Comparison of ENCODE assay signal across 16 mouse cellular contexts in genomic region chr12:30909881-30910280, GRCm38 (mm10). TPM values are rescaled to one million over a fixed set of nuclear protein-coding genes. Genes with fewer than 3 reads are reported as not detected.
DNase-seq lines count a peak whose midpoint lies in the region; ATAC-seq lines count a peak whose summit lies in the region.
"Had no signal": no experiment of that assay in that cellular context is flagged by ENCODE, and none has a peak within 500 bp of the region (broad histone marks: within the 10 kb centered on the region; RNA-seq: fewer than 3 reads in every experiment).

No protein-coding gene starts in this region.

- H3K27me3 ChIP-seq in forebrain, embryonic 10.5 days (ENCODE audit: poor library complexity, severe bottlenecking): no peaks in the 10 kb centered on the region
- no peaks in the 10 kb centered on the region for H3K27me3 ChIP-seq in forebrain, embryonic 15.5 days
- H3K27me3 ChIP-seq in midbrain, embryonic 12.5 days: no peaks in the 10 kb centered on the region
- H3K27me3 ChIP-seq in midbrain, embryonic 11.5 days (ENCODE audit: control insufficient read depth, insufficient read depth, low read length): no peaks in the 10 kb centered on the region
- H3K27me3 ChIP-seq in intestine, embryonic 15.5 days (replicated peaks): no peaks in the 10 kb centered on the region
- H3K27me3 ChIP-seq in neural tube, embryonic 14.5 days (ENCODE audit: control insufficient read depth, insufficient read depth, low read length): no peaks in the 10 kb centered on the region
- H3K27me3 ChIP-seq: embryonic facial prominence, embryonic 15.5 days had no signal

- H3K4me1 ChIP-seq in forebrain, embryonic 10.5 days: peaks cover 21% of the 10 kb centered on the region
- H3K4me1 ChIP-seq in forebrain, embryonic 15.5 days: peaks cover 21% of the 10 kb centered on the region
- H3K4me1 ChIP-seq in midbrain, embryonic 12.5 days: peaks cover 7% of the 10 kb centered on the region
- H3K4me1 ChIP-seq in midbrain, embryonic 11.5 days (ENCODE audit: control insufficient read depth, insufficient read depth, low read length): peaks cover 6% of the 10 kb centered on the region; the same call in 1 of the 2 replicates
- H3K4me1 ChIP-seq in intestine, embryonic 15.5 days (replicated peaks): peaks cover 7% of the 10 kb centered on the region; the same call in 1 of the 2 replicates
- H3K4me1 ChIP-seq in neural tube, embryonic 14.5 days (ENCODE audit: control insufficient read depth, insufficient read depth, low read length): peaks cover 13% of the 10 kb centered on the region

- peak overlapping the region; percentile 76; the same call in 1 of the 2 replicates for H3K4me3 ChIP-seq in forebrain, embryonic 10.5 days
- no peak overlapping the region for H3K4me3 ChIP-seq in forebrain, embryonic 15.5 days
- no peak overlapping the region for H3K4me3 ChIP-seq in midbrain, embryonic 12.5 days
- no peak overlapping the region for H3K4me3 ChIP-seq in midbrain, embryonic 11.5 days (ENCODE audit: low read depth, low read length)
- no peak overlapping the region for H3K4me3 ChIP-seq in intestine, embryonic 15.5 days (replicated peaks)
- H3K4me3 ChIP-seq in neural tube, embryonic 14.5 days (ENCODE audit: low read depth, low read length): no peak overlapping the region

- H3K27ac ChIP-seq in forebrain, embryonic 10.5 days: no peak overlapping the region
- H3K27ac ChIP-seq in forebrain, embryonic 15.5 days (replicated peaks): no peak overlapping the region
- no peak overlapping the region for H3K27ac ChIP-seq in midbrain, embryonic 12.5 days (replicated peaks)
- H3K27ac ChIP-seq in midbrain, embryonic 11.5 days (ENCODE audit: low read depth, low read length): no peak overlapping the region
- no peak overlapping the region for H3K27ac ChIP-seq in intestine, embryonic 15.5 days
- H3K27ac ChIP-seq in neural tube, embryonic 14.5 days (ENCODE audit: low read depth, low read length): no peak overlapping the region
- H3K27ac ChIP-seq: embryonic facial prominence, embryonic 15.5 days; left cerebral cortex, adult 2 months had no signal

- DNase-seq in forebrain, embryonic 10.5 days (ENCODE audit: extremely low spot score, low spot score): no peak
- no peak for DNase-seq in midbrain, embryonic 11.5 days (ENCODE audit: low spot score, missing footprints)
- no peak for DNase-seq in urinary bladder, adult 2 months (ENCODE audit: low spot score)
- DNase-seq in adrenal gland, adult 8-10 months: no peak
- DNase-seq: cerebellum, adult 18-20 months; kidney, postnatal 25 days; lung, postnatal 14 days; right cerebral cortex, postnatal 25 days had no signal

- peaks cover 6% of the 10 kb centered on the region for H3K36me3 ChIP-seq in forebrain, embryonic 10.5 days (replicated peaks)
- no peaks in the 10 kb centered on the region for H3K36me3 ChIP-seq in forebrain, embryonic 15.5 days
- 0 out of 2 replicates have a peak, but pooled peaks cover 3% of the 10 kb centered on the region for H3K36me3 ChIP-seq in midbrain, embryonic 12.5 days
- no peaks in the 10 kb centered on the region for H3K36me3 ChIP-seq in midbrain, embryonic 11.5 days (ENCODE audit: control insufficient read depth, insufficient read depth, low read length)
- H3K36me3 ChIP-seq in intestine, embryonic 15.5 days: no peaks in the 10 kb centered on the region; the same call in 1 of the 2 replicates
- H3K36me3 ChIP-seq in neural tube, embryonic 14.5 days (ENCODE audit: control insufficient read depth, insufficient read depth, low read length): no peaks in the 10 kb centered on the region
- H3K36me3 ChIP-seq: embryonic facial prominence, embryonic 15.5 days had no signal

- WGBS in forebrain, embryonic 10.5 days: 85% methylated on average over 2 of the region's 2 CpGs
- WGBS in forebrain, embryonic 15.5 days: 87% methylated on average over 2 of the region's 2 CpGs
- WGBS in midbrain, embryonic 12.5 days: 89% methylated on average over 2 of the region's 2 CpGs
- 82% methylated on average over 2 of the region's 2 CpGs for WGBS in midbrain, embryonic 11.5 days
- WGBS in intestine, embryonic 15.5 days: 74% methylated on average over 2 of the region's 2 CpGs
- WGBS in neural tube, embryonic 14.5 days: 87% methylated on average over 2 of the region's 2 CpGs

- H3K9me3 ChIP-seq in forebrain, embryonic 10.5 days: no peaks in the 10 kb centered on the region
- no peaks in the 10 kb centered on the region for H3K9me3 ChIP-seq in forebrain, embryonic 15.5 days
- H3K9me3 ChIP-seq in midbrain, embryonic 12.5 days: no peaks in the 10 kb centered on the region
- H3K9me3 ChIP-seq in midbrain, embryonic 11.5 days (ENCODE audit: control insufficient read depth, low read length): no peaks in the 10 kb centered on the region
- no peaks in the 10 kb centered on the region for H3K9me3 ChIP-seq in intestine, embryonic 15.5 days
- H3K9me3 ChIP-seq in neural tube, embryonic 14.5 days (ENCODE audit: control insufficient read depth, low read length): no peaks in the 10 kb centered on the region
- H3K9me3 ChIP-seq: embryonic facial prominence, embryonic 15.5 days had no signal

- no peak for ATAC-seq in forebrain, embryonic 15.5 days (replicated peaks)
- ATAC-seq in midbrain, embryonic 12.5 days (ENCODE audit: low FRiP score, low read depth): no peak
- ATAC-seq in midbrain, embryonic 11.5 days (ENCODE audit: low FRiP score): no peak
- no peak for ATAC-seq in intestine, embryonic 15.5 days
- no peak for ATAC-seq in neural tube, embryonic 14.5 days (ENCODE audit: low read depth)

- no peak overlapping the region for H3K4me2 ChIP-seq in forebrain, embryonic 15.5 days (replicated peaks)
- peak overlapping the region; percentile 92 for H3K4me2 ChIP-seq in midbrain, embryonic 12.5 days (replicated peaks)
- no peak overlapping the region; the same call in 1 of the 2 replicates for H3K4me2 ChIP-seq in midbrain, embryonic 11.5 days
- H3K4me2 ChIP-seq in intestine, embryonic 15.5 days (replicated peaks): peak overlapping the region; percentile 77
- 0 out of 2 replicates have a peak overlapping the region, but pooled peaks have one; percentile 94 for H3K4me2 ChIP-seq in neural tube, embryonic 14.5 days (ENCODE audit: low read depth, low read length)

- H3K9ac ChIP-seq in forebrain, embryonic 15.5 days (replicated peaks): no peak overlapping the region
- no peak overlapping the region for H3K9ac ChIP-seq in midbrain, embryonic 12.5 days (replicated peaks)
- H3K9ac ChIP-seq in midbrain, embryonic 11.5 days (ENCODE audit: low read length): no peak overlapping the region
- no peak overlapping the region for H3K9ac ChIP-seq in intestine, embryonic 15.5 days
- H3K9ac ChIP-seq in neural tube, embryonic 14.5 days (replicated peaks; ENCODE audit: low read depth, low read length): no peak overlapping the region
- H3K9ac ChIP-seq: embryonic facial prominence, embryonic 15.5 days had no signal

RNA-seq across cellular contexts. Expression of gene Acp1, which starts 1.5 kb away (rescaled TPM):
- polyA plus RNA-seq in forebrain, embryonic 10.5 days (2016; fragmentation: Nextera tagmentation; extraction: Ambion mirVana): 235 and 246 TPM in 2 replicates
- 129 TPM in 2 replicates for polyA plus RNA-seq in forebrain, embryonic 15.5 days (2015; fragmentation: Nextera tagmentation; extraction: Ambion mirVana)
- polyA plus RNA-seq in midbrain, embryonic 12.5 days (2016; fragmentation: Nextera tagmentation; extraction: Ambion mirVana): 140 and 146 TPM in 2 replicates
- polyA plus RNA-seq in midbrain, embryonic 11.5 days (2014; fragmentation: Nextera tagmentation; extraction: Ambion mirVana): 203 and 222 TPM in 2 replicates
- 178 and 179 TPM in 2 replicates for polyA plus RNA-seq in intestine, embryonic 15.5 days (2015; fragmentation: Nextera tagmentation; extraction: Ambion mirVana)
- polyA plus RNA-seq in neural tube, embryonic 14.5 days (2014; fragmentation: Nextera tagmentation; extraction: Ambion mirVana): 116 and 130 TPM in 2 replicates
- 10.5 and 20.4 TPM in 2 replicates for polyA plus RNA-seq in urinary bladder, adult 2 months (2012; rRNA removed)
- total RNA-seq in adrenal gland, adult 8-10 months (2022): 10 to 100 TPM; 58.7 to 73.5 (median 59.3) TPM

RNA-seq across cellular contexts. Expression of gene Sh3yl1, which starts 1.6 kb away (rescaled TPM):
- 14.4 and 14.8 TPM in 2 replicates for polyA plus RNA-seq in forebrain, embryonic 10.5 days (2016; fragmentation: Nextera tagmentation; extraction: Ambion mirVana)
- polyA plus RNA-seq in forebrain, embryonic 15.5 days (2015; fragmentation: Nextera tagmentation; extraction: Ambion mirVana): 40.5 and 42.1 TPM in 2 replicates
- polyA plus RNA-seq in midbrain, embryonic 12.5 days (2016; fragmentation: Nextera tagmentation; extraction: Ambion mirVana): 27.4 and 27.5 TPM in 2 replicates
- 21.5 and 21.8 TPM in 2 replicates for polyA plus RNA-seq in midbrain, embryonic 11.5 days (2014; fragmentation: Nextera tagmentation; extraction: Ambion mirVana)
- 22.9 and 25.3 TPM in 2 replicates for polyA plus RNA-seq in intestine, embryonic 15.5 days (2015; fragmentation: Nextera tagmentation; extraction: Ambion mirVana)
- 52.1 and 53.8 TPM in 2 replicates for polyA plus RNA-seq in neural tube, embryonic 14.5 days (2014; fragmentation: Nextera tagmentation; extraction: Ambion mirVana)
- polyA plus RNA-seq in urinary bladder, adult 2 months (2012; rRNA removed): 19.4 and 27.4 TPM in 2 replicates
- 1 to 10 TPM; 3.1 to 4.1 (median 3.8) TPM for total RNA-seq in adrenal gland, adult 8-10 months (2022)

RNA-seq across cellular contexts. Expression of gene Alkal2, which starts 25.8 kb away (rescaled TPM):
- 3.2 and 5.0 TPM in 2 replicates for polyA plus RNA-seq in forebrain, embryonic 10.5 days (2016; fragmentation: Nextera tagmentation; extraction: Ambion mirVana)
- polyA plus RNA-seq in forebrain, embryonic 15.5 days (2015; fragmentation: Nextera tagmentation; extraction: Ambion mirVana): 0.50 and 0.55 TPM in 2 replicates
- polyA plus RNA-seq in midbrain, embryonic 12.5 days (2016; fragmentation: Nextera tagmentation; extraction: Ambion mirVana): 0.27 and 0.47 TPM in 2 replicates
- 0.15 and 0.26 TPM in 2 replicates for polyA plus RNA-seq in midbrain, embryonic 11.5 days (2014; fragmentation: Nextera tagmentation; extraction: Ambion mirVana)
- polyA plus RNA-seq in intestine, embryonic 15.5 days (2015; fragmentation: Nextera tagmentation; extraction: Ambion mirVana): 0.87 and 1.2 TPM in 2 replicates
- 0.58 and 1.3 TPM in 2 replicates for polyA plus RNA-seq in neural tube, embryonic 14.5 days (2014; fragmentation: Nextera tagmentation; extraction: Ambion mirVana)
- polyA plus RNA-seq in urinary bladder, adult 2 months (2012; rRNA removed): 0.27 and 0.34 TPM in 2 replicates
- under 1 TPM in 1 of 4 experiments, not detected in 3; 0.17 TPM for total RNA-seq in adrenal gland, adult 8-10 months (2022)
- polyA plus RNA-seq: heart, postnatal 0 days; neural tube, embryonic 11.5 days had no signal

Comparison
In these comparisons a context has a peak if more than half of its experiments do, and no peak if none do; other contexts are left out.
1. H3K4me2 ChIP-seq: peak in midbrain, embryonic 12.5 days (single experiment), intestine, embryonic 15.5 days (single experiment) and neural tube, embryonic 14.5 days (single experiment); none in forebrain, embryonic 15.5 days (single experiment) and midbrain, embryonic 11.5 days (single experiment).